31 mouse cellular contexts compared by ENCODE assay signal in genomic region chr7:101059188-101059587, GRCm38 (mm10). TPM values are rescaled to one million over a fixed set of nuclear protein-coding genes. Genes with fewer than 3 reads are reported as not detected.
DNase-seq lines count a peak whose midpoint lies in the region; ATAC-seq and TF ChIP-seq lines count a peak whose summit lies in the region.
"Had no signal": no experiment of that assay in that cellular context is flagged by ENCODE, and none has a peak within 500 bp of the region (broad histone marks: within the 10 kb centered on the region; RNA-seq: fewer than 3 reads in every experiment).

No protein-coding gene starts in this region.

- no peaks in the 10 kb centered on the region for H3K36me3 ChIP-seq in hindbrain, embryonic 12.5 days
- H3K36me3 ChIP-seq in hindbrain, embryonic 11.5 days (ENCODE audit: control insufficient read depth, insufficient read depth, low read length): no peaks in the 10 kb centered on the region
- no peaks in the 10 kb centered on the region for H3K36me3 ChIP-seq in spleen, adult 2 months (ENCODE audit: control insufficient read depth, insufficient read depth, low read length)
- no peaks in the 10 kb centered on the region for H3K36me3 ChIP-seq in midbrain, embryonic 14.5 days (ENCODE audit: control insufficient read depth, insufficient read depth, low read length)
- H3K36me3 ChIP-seq: heart, embryonic 12.5 days; hindbrain, embryonic 15.5 days; kidney, embryonic 15.5 days; limb, embryonic 13.5 days; liver, embryonic 12.5 days; neural tube, embryonic 12.5 days had no signal

- no peak overlapping the region for H3K27ac ChIP-seq in hindbrain, embryonic 12.5 days
- no peak overlapping the region for H3K27ac ChIP-seq in hindbrain, embryonic 11.5 days (ENCODE audit: low read depth, low read length)
- H3K27ac ChIP-seq in spleen, adult 2 months (ENCODE audit: insufficient read depth, low read length): peak overlapping the region; percentile 63
- no peak overlapping the region for H3K27ac ChIP-seq in midbrain, embryonic 14.5 days (replicated peaks; ENCODE audit: low read depth, low read length)
- H3K27ac ChIP-seq: heart, adult 2 months; hindbrain, embryonic 15.5 days; kidney, embryonic 15.5 days; limb, embryonic 13.5 days; liver, embryonic 12.5 days; neural tube, embryonic 12.5 days; stomach, postnatal 0 days had no signal

- H3K4me1 ChIP-seq in hindbrain, embryonic 12.5 days: peaks cover 3% of the 10 kb centered on the region
- H3K4me1 ChIP-seq in hindbrain, embryonic 11.5 days (replicated peaks; ENCODE audit: control insufficient read depth, insufficient read depth, low read length): no peaks in the 10 kb centered on the region
- peaks cover 23% of the 10 kb centered on the region; the same call in 1 of the 2 replicates for H3K4me1 ChIP-seq in spleen, adult 2 months (ENCODE audit: control insufficient read depth, insufficient read depth, insufficient read length)
- no peaks in the 10 kb centered on the region for H3K4me1 ChIP-seq in midbrain, embryonic 14.5 days (ENCODE audit: control insufficient read depth, insufficient read depth, low read length)
- H3K4me1 ChIP-seq: hindbrain, embryonic 15.5 days; neural tube, embryonic 12.5 days had no signal

- no peak for TF ChIP-seq POLR2A in spleen, adult 2 months (IDR thresholded peaks at IDR 0.05; ENCODE audit: low read depth, low read length)

- WGBS in hindbrain, embryonic 12.5 days: 61% methylated on average over 5 of the region's 5 CpGs
- 77% methylated on average over 5 of the region's 5 CpGs for whole genome bisulfite sequencing in hindbrain, embryonic 11.5 days
- 26% methylated on average over 5 of the region's 5 CpGs for WGBS in spleen, adult 2 months
- WGBS in midbrain, embryonic 14.5 days: 54% methylated on average over 5 of the region's 5 CpGs

- no peak for DNase-seq in hindbrain, embryonic 11.5 days (ENCODE audit: low spot score)
- DNase-seq in spleen, adult 2 months (ENCODE audit: low read depth in 1 of 2, low spot score in 2 of 2): peak in 1 of 2 experiments; percentile 71
- DNase-seq in spleen, adult 12 weeks (ENCODE audit: low spot score): no peak
- peak; percentile 46 for DNase-seq in midbrain, embryonic 14.5 days
- no peak for DNase-seq in heart, adult 18-20 months
- DNase-seq in thymus, postnatal 25 days: no peak
- DNase-seq: adrenal gland, postnatal 25 days; cerebellum, adult 18-20 months; cerebellum, postnatal 10 days; gastrocnemius, postnatal 14 days; heart, adult 2 months; heart, postnatal 4 days; kidney, adult 18-20 months; kidney, postnatal 25 days; lung, adult 18-20 months; lung, postnatal 4 days; right cerebral cortex, postnatal 4 days; thymus, adult 18-20 months; thymus, postnatal 4 days had no signal

- no peak for TF ChIP-seq CTCF in spleen, adult 2 months (IDR thresholded peaks at IDR 0.05; ENCODE audit: extremely low read depth, insufficient read depth, insufficient read length, insufficient replicate concordance)

- H3K4me2 ChIP-seq in hindbrain, embryonic 12.5 days (replicated peaks): no peak overlapping the region
- no peak overlapping the region for H3K4me2 ChIP-seq in hindbrain, embryonic 11.5 days (replicated peaks; ENCODE audit: low read depth, low read length)
- H3K4me2 ChIP-seq in midbrain, embryonic 14.5 days (ENCODE audit: low read length): no peak overlapping the region
- H3K4me2 ChIP-seq: heart, embryonic 12.5 days; hindbrain, embryonic 15.5 days; kidney, embryonic 15.5 days; limb, embryonic 13.5 days; liver, embryonic 12.5 days; neural tube, embryonic 12.5 days had no signal

- no peaks in the 10 kb centered on the region for H3K9me3 ChIP-seq in hindbrain, embryonic 12.5 days (replicated peaks)
- H3K9me3 ChIP-seq in hindbrain, embryonic 11.5 days (ENCODE audit: control insufficient read depth, low read length): no peaks in the 10 kb centered on the region
- H3K9me3 ChIP-seq in midbrain, embryonic 14.5 days (ENCODE audit: control insufficient read depth, low read length): no peaks in the 10 kb centered on the region
- H3K9me3 ChIP-seq: heart, embryonic 12.5 days; hindbrain, embryonic 15.5 days; kidney, embryonic 15.5 days; limb, embryonic 13.5 days; liver, embryonic 12.5 days; megakaryocyte, embryonic 14.5 days; neural tube, embryonic 12.5 days had no signal

- H3K27me3 ChIP-seq in hindbrain, embryonic 12.5 days: peaks cover 4% of the 10 kb centered on the region; the same call in 1 of the 2 replicates
- H3K27me3 ChIP-seq in hindbrain, embryonic 11.5 days (ENCODE audit: control insufficient read depth, insufficient read depth, low read length): no peaks in the 10 kb centered on the region
- no peaks in the 10 kb centered on the region for H3K27me3 ChIP-seq in spleen, adult 2 months (ENCODE audit: control insufficient read depth, insufficient read depth, low read length)
- no peaks in the 10 kb centered on the region for H3K27me3 ChIP-seq in midbrain, embryonic 14.5 days (ENCODE audit: control insufficient read depth, insufficient read depth, low read length)
- H3K27me3 ChIP-seq: heart, embryonic 12.5 days; hindbrain, embryonic 15.5 days; kidney, embryonic 15.5 days; limb, embryonic 13.5 days; megakaryocyte, embryonic 14.5 days; neural tube, embryonic 12.5 days had no signal

- H3K4me3 ChIP-seq in hindbrain, embryonic 12.5 days: no peak overlapping the region
- H3K4me3 ChIP-seq in hindbrain, embryonic 11.5 days (ENCODE audit: low read depth, low read length): no peak overlapping the region
- H3K4me3 ChIP-seq in spleen, adult 2 months (ENCODE audit: extremely low read depth, insufficient read depth, insufficient read length): no peak overlapping the region
- H3K4me3 ChIP-seq in midbrain, embryonic 14.5 days (replicated peaks; ENCODE audit: low read depth, low read length): no peak overlapping the region
- H3K4me3 ChIP-seq: erythroblast, embryonic 14.5 days; heart, adult 2 months; heart, embryonic 12.5 days; hindbrain, embryonic 15.5 days; kidney, embryonic 15.5 days; limb, embryonic 13.5 days; liver, embryonic 12.5 days; megakaryocyte, embryonic 14.5 days; neural tube, embryonic 12.5 days had no signal

- no peak overlapping the region for H3K9ac ChIP-seq in hindbrain, embryonic 12.5 days
- H3K9ac ChIP-seq in hindbrain, embryonic 11.5 days (ENCODE audit: low read depth, low read length): no peak overlapping the region
- H3K9ac ChIP-seq in midbrain, embryonic 14.5 days (replicated peaks; ENCODE audit: low read length): no peak overlapping the region
- H3K9ac ChIP-seq: heart, embryonic 12.5 days; hindbrain, embryonic 15.5 days; kidney, embryonic 15.5 days; limb, embryonic 13.5 days; liver, embryonic 12.5 days; neural tube, embryonic 12.5 days had no signal

- ATAC-seq in hindbrain, embryonic 12.5 days (ENCODE audit: low FRiP score): peak; percentile 48; the same call in 1 of the 2 replicates
- no peak for ATAC-seq in hindbrain, embryonic 11.5 days (ENCODE audit: low FRiP score)
- no peak for ATAC-seq in midbrain, embryonic 14.5 days (ENCODE audit: low FRiP score, low TSS enrichment)
- ATAC-seq: CD4-positive, CD25-positive, alpha-beta regulatory T cell, adult 4 months; liver, embryonic 12.5 days; lung, postnatal 0 days had no signal

RNA-seq across cellular contexts. Expression of gene Fchsd2, which starts 33.5 kb away (rescaled TPM):
- polyA plus RNA-seq in hindbrain, embryonic 12.5 days (2016; fragmentation: Nextera tagmentation; extraction: Ambion mirVana): 40.0 and 40.5 TPM in 2 replicates
- 27.8 and 34.5 TPM in 2 replicates for polyA plus RNA-seq in hindbrain, embryonic 11.5 days (2014; fragmentation: Nextera tagmentation; extraction: Ambion mirVana)
- polyA plus RNA-seq in spleen, adult 2 months (2012; rRNA removed): 20.2 and 21.5 TPM in 2 replicates
- 38.6 and 50.5 TPM in 2 replicates for polyA plus RNA-seq in midbrain, embryonic 14.5 days (2014; fragmentation: Nextera tagmentation; extraction: Ambion mirVana)
- 10 to 100 TPM; 18.3 to 22.5 TPM for total RNA-seq in heart, adult 18-20 months (2021)

RNA-seq across cellular contexts. Expression of gene P2ry2, which starts 46.5 kb away (rescaled TPM):
- 0.61 and 0.77 TPM in 2 replicates for polyA plus RNA-seq in hindbrain, embryonic 12.5 days (2016; fragmentation: Nextera tagmentation; extraction: Ambion mirVana)
- 0.39 and 0.73 TPM in 2 replicates for polyA plus RNA-seq in hindbrain, embryonic 11.5 days (2014; fragmentation: Nextera tagmentation; extraction: Ambion mirVana)
- 7.7 and 8.9 TPM in 2 replicates for polyA plus RNA-seq in spleen, adult 2 months (2012; rRNA removed)
- 0.16 TPM in 1 of 2 replicates, not detected in the other for polyA plus RNA-seq in midbrain, embryonic 14.5 days (2014; fragmentation: Nextera tagmentation; extraction: Ambion mirVana)
- 10 to 100 TPM; 19.5 to 20.1 TPM for total RNA-seq in heart, adult 18-20 months (2021)
- polyA plus RNA-seq: CD4-positive, CD25-positive, alpha-beta regulatory T cell, adult 4 months had no signal
